Comparison of ENCODE assay signal across 8 mouse cellular contexts in the genomic region with DNA sequence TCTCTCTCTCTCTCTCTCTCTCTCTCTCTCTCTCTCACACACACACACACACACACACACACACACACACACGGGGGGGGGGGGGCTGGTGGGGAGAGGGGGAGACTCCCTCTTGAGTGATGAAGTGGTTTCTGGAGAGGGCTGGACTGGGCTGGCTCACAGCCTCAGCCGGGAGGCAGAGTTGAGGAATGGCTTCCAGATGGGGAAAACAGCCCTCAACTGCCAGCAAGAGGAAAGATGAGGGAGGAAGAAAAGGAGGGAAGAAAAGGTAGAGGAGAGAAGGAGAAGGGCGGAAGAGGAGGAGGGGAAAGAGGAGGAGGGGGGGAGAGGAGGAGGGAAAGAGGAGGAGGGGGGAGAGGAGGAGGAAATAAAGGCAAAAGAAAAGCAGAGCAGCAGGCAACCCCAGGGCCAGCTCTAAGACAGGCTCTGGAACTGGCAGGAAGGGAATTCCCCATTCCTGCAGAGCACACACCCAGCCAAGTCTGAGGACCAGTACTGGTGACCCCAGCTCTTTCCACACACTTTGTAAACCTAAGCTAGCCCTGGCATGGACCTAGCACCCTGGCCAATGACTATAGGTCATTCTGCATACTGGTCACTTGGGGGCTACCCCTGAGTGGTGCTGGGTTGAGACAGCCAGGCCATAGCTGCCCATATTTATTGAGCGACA. TPM values are rescaled to one million over a fixed set of nuclear protein-coding genes. Genes with fewer than 3 reads are reported as not detected.
DNase-seq lines count a peak whose midpoint lies in the region; ATAC-seq and TF ChIP-seq lines count a peak whose summit lies in the region.

No protein-coding gene starts in this region.

- DNase-seq in CH12.LX (ENCODE audit: extremely low read depth) = no peak
- peak; percentile 51 for DNase-seq in embryo, embryonic 10 days (ENCODE audit: low spot score)
- DNase-seq in lung, postnatal 10 days = peak; percentile 83
- DNase-seq in cerebellum, postnatal 25 days = no peak
- no peak for DNase-seq in cerebellum, adult 9-11 months
- no peak for DNase-seq in right cerebral cortex, postnatal 10 days (ENCODE audit: low spot score in 2 of 2)

- no peak for TF ChIP-seq CTCF in CH12.LX (conservative IDR thresholded peaks at IDR 0.05 in 1 of 2, IDR thresholded peaks at IDR 0.05 in 1 of 2; ENCODE audit: low read depth in 2 of 2, low read length in 2 of 2)

- TF ChIP-seq EP300 in CH12.LX (IDR thresholded peaks at IDR 0.05; ENCODE audit: low read length) = no peak; the same call in 1 of the 2 replicates

- H3K4me3 ChIP-seq in CH12.LX (replicated peaks in 1 of 3; ENCODE audit: low read depth in 2 of 3, low read length in 2 of 3, poor library complexity in 1 of 3) = no peak overlapping the region
- H3K4me3 ChIP-seq in heart, embryonic 11.5 days (ENCODE audit: low read depth, low read length) = no peak overlapping the region
- H3K4me3 ChIP-seq in kidney, embryonic 15.5 days (replicated peaks) = no peak overlapping the region

- peaks cover 10 to 35% of the 10 kb centered on the region in 2 experiments for H3K4me1 ChIP-seq in CH12.LX (ENCODE audit: control insufficient read depth in 1 of 2, insufficient read depth in 2 of 2)
- peaks cover 43% of the 10 kb centered on the region for H3K4me1 ChIP-seq in heart, embryonic 11.5 days (ENCODE audit: control insufficient read depth, insufficient read depth, low read length)
- H3K4me1 ChIP-seq in kidney, embryonic 15.5 days = peaks cover 74% of the 10 kb centered on the region

- H3K9me3 ChIP-seq in CH12.LX (replicated peaks; ENCODE audit: low read length) = no peaks in the 10 kb centered on the region
- H3K9me3 ChIP-seq in heart, embryonic 11.5 days (replicated peaks; ENCODE audit: control insufficient read depth, low read length) = no peaks in the 10 kb centered on the region
- no peaks in the 10 kb centered on the region for H3K9me3 ChIP-seq in kidney, embryonic 15.5 days (replicated peaks)

- peaks cover 0 to 35% of the 10 kb centered on the region in 2 experiments for H3K36me3 ChIP-seq in CH12.LX (replicated peaks in 1 of 2; ENCODE audit: control insufficient read depth in 1 of 2, insufficient read depth in 1 of 2, low read length in 1 of 2)
- no peaks in the 10 kb centered on the region for H3K36me3 ChIP-seq in heart, embryonic 11.5 days (ENCODE audit: control insufficient read depth, insufficient read depth, low read length)
- H3K36me3 ChIP-seq in kidney, embryonic 15.5 days = no peaks in the 10 kb centered on the region

- no peak overlapping the region for H3K27ac ChIP-seq in CH12.LX (ENCODE audit: insufficient read depth, low read depth)
- peak overlapping the region; percentile 95 for H3K27ac ChIP-seq in heart, embryonic 11.5 days (ENCODE audit: low read depth, low read length)
- peak overlapping the region; percentile 93 for H3K27ac ChIP-seq in kidney, embryonic 15.5 days

- H3K79me2 ChIP-seq in CH12.LX (replicated peaks; ENCODE audit: control insufficient read depth, extremely low read depth, insufficient read depth, poor library complexity, severe bottlenecking) = peaks cover 21% of the 10 kb centered on the region

- WGBS in heart, embryonic 11.5 days (ENCODE audit: insufficient replicate concordance) = 31% methylated on average over 3 of the region's 4 CpGs
- WGBS in kidney, embryonic 15.5 days = 37% methylated on average over 3 of the region's 4 CpGs

- TF ChIP-seq RAD21 in CH12.LX (IDR thresholded peaks at IDR 0.05; ENCODE audit: low read depth, low read length) = no peak; the same call in 1 of the 2 replicates

- dilution Hi-C loops in CH12.LX (cut with MboI; ENCODE audit: extremely low pct_ligation_motif_present, extremely low pct_unique_long_range_greater_than_20kb, low sequenced_read_pairs) = no loop called here

- TF ChIP-seq POLR2A in CH12.LX (IDR thresholded peaks at IDR 0.05; ENCODE audit: low read depth, low read length) = no peak

- peak overlapping the region; percentile 15; the same call in 1 of the 2 replicates for H3K9ac ChIP-seq in CH12.LX (ENCODE audit: insufficient read depth, low read depth)
- H3K9ac ChIP-seq in heart, embryonic 11.5 days (ENCODE audit: low read depth, low read length) = peak overlapping the region; percentile 52; the same call in 1 of the 2 replicates
- no peak overlapping the region for H3K9ac ChIP-seq in kidney, embryonic 15.5 days

- in situ Hi-C loops in CH12.LX (cut with MboI; ENCODE audit: low pct_ligation_motif_present, low pct_unique_long_range_greater_than_20kb, low sequenced_read_pairs) = loop anchor here (5.0 to 25.0 kb wide), 2 partner anchors 58 to 547 kb away; partner anchors contain the start of genes Lsp1 and Tssc4

- H3K4me2 ChIP-seq in CH12.LX (ENCODE audit: insufficient read depth, low read depth, poor library complexity, severe bottlenecking) = peak overlapping the region; percentile 53
- peak overlapping the region; percentile 53 for H3K4me2 ChIP-seq in heart, embryonic 11.5 days
- H3K4me2 ChIP-seq in kidney, embryonic 15.5 days = peak overlapping the region; percentile 33

- ATAC-seq in heart, embryonic 11.5 days (replicated peaks; ENCODE audit: insufficient number of reproducible peaks, low FRiP score, low TSS enrichment) = no peak
- peak; percentile 33; the same call in 1 of the 2 replicates for ATAC-seq in kidney, embryonic 15.5 days (replicated peaks; ENCODE audit: low FRiP score)

- H3K27me3 ChIP-seq in CH12.LX (replicated peaks) = no peaks in the 10 kb centered on the region
- no peaks in the 10 kb centered on the region for H3K27me3 ChIP-seq in heart, embryonic 11.5 days (ENCODE audit: control insufficient read depth, insufficient read depth, low read length)
- H3K27me3 ChIP-seq in kidney, embryonic 15.5 days = no peaks in the 10 kb centered on the region

TF ChIP-seq in CH12.LX, 34 proteins besides CTCF, POLR2A, EP300 and RAD21:
- TF ChIP-seq PAX5 (IDR thresholded peaks at IDR 0.05; ENCODE audit: low read length) (no peak), BHLHE40 (IDR thresholded peaks at IDR 0.05; ENCODE audit: low read depth, low read length) (no peak), USF2 (conservative IDR thresholded peaks at IDR 0.05; ENCODE audit: low read depth, low read length) (no peak)

RNA-seq across cellular contexts. Expression of gene Tspan32, which starts 4.3 kb away (rescaled TPM):
- total RNA-seq in CH12.LX (2012; rRNA removed) = 27.2 and 28.2 TPM in 2 replicates
- 34.5 and 40.5 TPM in 2 replicates for total RNA-seq in CH12.LX (2014; rRNA removed)
- polyA plus RNA-seq in CH12.LX (2012; ENCODE audit: insufficient read length, low read depth) = 28.6 and 29.9 TPM in 2 replicates
- 18.2 and 19.5 TPM in 2 replicates for polyA plus RNA-seq in heart, embryonic 11.5 days (2014; fragmentation: Nextera tagmentation; extraction: Ambion mirVana)
- polyA plus RNA-seq in kidney, embryonic 15.5 days (2015; fragmentation: Nextera tagmentation; extraction: Ambion mirVana) = 2.2 and 2.3 TPM in 2 replicates

RNA-seq across cellular contexts. Expression of gene Ascl2, which starts 40.1 kb away (rescaled TPM):
- total RNA-seq in CH12.LX (2012; rRNA removed) = not detected in 2 replicates
- total RNA-seq in CH12.LX (2014; rRNA removed) = not detected in 2 replicates
- not detected in 2 replicates for polyA plus RNA-seq in CH12.LX (2012; ENCODE audit: insufficient read length, low read depth)
- polyA plus RNA-seq in heart, embryonic 11.5 days (2014; fragmentation: Nextera tagmentation; extraction: Ambion mirVana) = 0.42 and 0.44 TPM in 2 replicates
- 0.73 and 1.1 TPM in 2 replicates for polyA plus RNA-seq in kidney, embryonic 15.5 days (2015; fragmentation: Nextera tagmentation; extraction: Ambion mirVana)

RNA-seq across cellular contexts. Expression of gene Cd81, which starts 43.4 kb away (rescaled TPM):
- total RNA-seq in CH12.LX (2012; rRNA removed) (275 and 327 TPM in 2 replicates), CH12.LX (2014; rRNA removed) (334 and 352 TPM in 2 replicates)
- 318 and 325 TPM in 2 replicates for polyA plus RNA-seq in CH12.LX (2012; ENCODE audit: insufficient read length, low read depth)
- 632 and 701 TPM in 2 replicates for polyA plus RNA-seq in heart, embryonic 11.5 days (2014; fragmentation: Nextera tagmentation; extraction: Ambion mirVana)
- 519 and 576 TPM in 2 replicates for polyA plus RNA-seq in kidney, embryonic 15.5 days (2015; fragmentation: Nextera tagmentation; extraction: Ambion mirVana)

RNA-seq across cellular contexts. Expression of gene Tssc4, which starts 59.9 kb away (rescaled TPM):
- total RNA-seq in CH12.LX (2012; rRNA removed) (49.8 and 58.7 TPM in 2 replicates), CH12.LX (2014; rRNA removed) (47.3 and 55.1 TPM in 2 replicates)
- polyA plus RNA-seq in CH12.LX (2012; ENCODE audit: insufficient read length, low read depth) = 44.1 and 49.6 TPM in 2 replicates
- polyA plus RNA-seq in heart, embryonic 11.5 days (2014; fragmentation: Nextera tagmentation; extraction: Ambion mirVana) = 36.2 and 48.4 TPM in 2 replicates
- 91.8 and 105 TPM in 2 replicates for polyA plus RNA-seq in kidney, embryonic 15.5 days (2015; fragmentation: Nextera tagmentation; extraction: Ambion mirVana)

Comparison
In these comparisons a context has a peak if more than half of its experiments do, and no peak if none do; other contexts are left out.
1. DNase-seq: peak in embryo, embryonic 10 days (single experiment) and lung, postnatal 10 days (single experiment); none in CH12.LX (single experiment), cerebellum, postnatal 25 days (0 of 2), cerebellum, adult 9-11 months (single experiment) and right cerebral cortex, postnatal 10 days (0 of 2).
2. Peak in every context shown above with its lines, with median percentiles within 50 percentile points of each other: H3K4me2 ChIP-seq.